Mouse (Mus musculus) E14TG2a.4 (cell line): ENCODE measurements around the gene Clstn1.

Experiments
- H3K27me3 ChIP-seq: 2 replicates; pipeline ENCODE4 v1.6.1; 2014; ENCODE audit warnings: low read length, control low read depth; ENCODE audit not compliant: insufficient read depth
- H3K36me3 ChIP-seq: 2 replicates; pipeline ENCODE4 v1.6.1; 2014; ENCODE audit warnings: low read length, control low read depth; ENCODE audit not compliant: insufficient read depth
- H3K4me1 ChIP-seq: replicated peaks from 2 replicates; pipeline ENCODE4 v1.6.1; 2014; ENCODE audit warnings: low read depth, low read length, control low read depth
- H3K4me3 ChIP-seq: replicated peaks from 2 replicates; pipeline ENCODE4 v1.5.1; 2014; ENCODE audit warnings: mild to moderate bottlenecking, low read length
- H3K9me3 ChIP-seq: 2 replicates; pipeline ENCODE4 v1.6.1; 2014; ENCODE audit warnings: low read length, control low read depth
- CTCF ChIP-seq: conservative IDR thresholded peaks from 2 replicates; pipeline ENCODE4 v1.5.1; 2014; ENCODE audit warnings: low read length
- NANOG ChIP-seq: IDR thresholded peaks from 2 replicates; pipeline ENCODE4 v1.6.1; 2014; ENCODE audit warnings: borderline replicate concordance, low read length, mixed read lengths
- POU5F1 ChIP-seq: IDR thresholded peaks from 2 replicates; pipeline ENCODE4 v1.6.1; 2014; ENCODE audit warnings: low read length, borderline replicate concordance

Clstn1 gene

DNA sequence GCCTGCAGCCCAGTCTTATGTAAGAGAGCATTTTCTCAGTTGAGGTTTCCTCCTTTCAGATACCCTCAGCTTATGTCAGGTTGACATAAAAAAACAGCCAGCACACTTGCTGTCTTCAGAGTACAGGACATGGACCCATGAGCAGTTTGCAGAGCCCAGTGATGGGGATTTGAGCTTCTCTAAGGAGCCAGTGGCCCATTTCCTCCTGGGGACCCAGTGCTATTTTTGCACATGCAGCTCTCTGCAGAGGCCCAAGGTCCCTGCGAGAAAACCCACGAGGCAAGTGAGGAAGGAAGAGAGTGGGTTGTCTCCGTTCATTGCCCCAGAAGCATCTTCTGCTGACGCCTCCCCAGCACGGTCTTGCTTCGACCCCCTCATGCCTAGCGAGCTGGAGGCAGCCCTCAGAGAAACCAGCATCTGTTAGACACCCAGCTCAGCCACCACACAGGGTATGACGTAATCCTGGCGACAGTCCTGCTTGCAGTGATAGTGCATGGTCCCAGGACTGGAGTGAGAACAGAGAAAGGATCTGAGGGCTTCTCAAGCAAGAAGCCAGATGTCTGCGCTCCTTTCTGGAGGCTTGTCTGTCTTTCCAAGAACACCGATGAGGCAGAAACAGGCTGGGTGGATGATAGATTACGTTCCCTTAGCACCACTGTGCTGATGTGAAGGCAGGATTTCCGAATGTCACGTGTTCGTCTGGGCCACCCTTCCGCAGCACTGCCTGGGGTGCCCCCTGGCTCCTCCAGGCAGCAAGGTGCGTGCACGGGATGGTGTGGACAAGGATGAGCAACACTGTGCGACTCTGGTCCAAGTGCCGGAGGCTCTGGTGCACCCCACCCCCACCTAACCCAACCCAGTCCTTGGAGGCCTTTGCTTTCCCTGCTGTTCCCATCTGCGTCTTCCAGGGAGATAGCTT lies 24.0 kb upstream of the Clstn1 start:
- Histone ChIP-seq H3K36me3 (peaks cover 5% of the 10 kb centered on the region; the same call in 1 of the 2 replicates), H3K4me3 (peak overlapping the region; percentile 54), H3K27me3 (no peaks in the 10 kb centered on the region), H3K9me3 (peaks cover 3% of the 10 kb centered on the region; the same call in 1 of the 2 replicates), H3K4me1 (peaks cover 55% of the 10 kb centered on the region)
- TF ChIP-seq NANOG, result no peak
- no peak for TF ChIP-seq POU5F1
- TF ChIP-seq CTCF, result no peak

DNA sequence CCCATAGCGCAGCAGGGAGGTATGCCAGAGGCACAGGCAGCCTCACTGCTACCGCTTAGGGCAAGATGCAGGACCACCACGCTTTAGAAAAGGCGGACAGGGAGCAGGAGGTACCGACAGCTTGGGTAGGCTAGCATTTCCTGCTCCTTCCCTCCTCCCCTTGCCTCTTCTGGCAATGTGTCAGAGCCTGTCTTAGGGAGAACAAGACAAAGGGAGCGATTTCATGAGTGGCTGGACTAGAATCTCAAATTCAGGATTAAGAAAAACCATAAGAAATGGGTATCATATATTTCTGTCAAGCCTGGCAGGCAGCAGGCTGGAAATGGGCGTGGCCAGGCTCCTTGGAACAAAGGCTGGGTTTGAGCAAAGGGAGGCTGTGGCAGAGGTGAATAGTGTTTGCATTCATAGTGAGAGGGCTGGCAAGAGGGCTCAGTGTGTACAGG lies 23.3 kb upstream of the Clstn1 start:
- Histone ChIP-seq H3K27me3 (no peaks in the 10 kb centered on the region), H3K4me3 (peak overlapping the region; percentile 54), H3K4me1 (peaks cover 62% of the 10 kb centered on the region), H3K9me3 (peaks cover 3% of the 10 kb centered on the region; the same call in 1 of the 2 replicates), H3K36me3 (peaks cover 5% of the 10 kb centered on the region; the same call in 1 of the 2 replicates)
- TF ChIP-seq CTCF (no peak), POU5F1 (no peak), NANOG (no peak)

DNA sequence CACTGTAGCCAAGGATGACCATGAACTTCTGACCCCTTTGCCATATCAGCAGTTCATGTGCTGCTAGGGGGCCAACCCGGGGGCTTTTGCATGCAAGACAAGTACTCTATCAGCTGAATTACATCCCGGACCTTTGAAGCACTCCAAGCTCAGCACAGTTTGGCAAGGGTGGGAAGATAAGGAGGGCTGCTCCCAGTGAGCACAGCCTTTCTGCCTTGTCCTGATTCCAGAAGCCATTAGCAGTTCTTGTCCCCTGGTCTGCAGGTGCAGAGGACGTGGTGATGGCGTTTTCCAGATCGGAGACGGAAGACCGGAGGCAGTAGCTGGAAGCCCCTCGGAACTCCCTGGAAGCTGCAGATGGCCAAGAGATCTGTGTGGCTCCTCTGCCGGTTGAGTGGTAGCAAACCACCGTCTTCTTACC lies 22.3 kb upstream of the Clstn1 start:
- Histone ChIP-seq H3K27me3 (no peaks in the 10 kb centered on the region), H3K4me1 (peaks cover 72% of the 10 kb centered on the region), H3K9me3 (peaks cover 3% of the 10 kb centered on the region; the same call in 1 of the 2 replicates), H3K4me3 (no peak overlapping the region), H3K36me3 (peaks cover 5% of the 10 kb centered on the region; the same call in 1 of the 2 replicates)
- TF ChIP-seq NANOG (no peak), POU5F1 (no peak), CTCF (no peak)

GRCm38 (mm10) chr4:149564452-149565407 lies 21.5 kb upstream of the Clstn1 start:
- H3K4me3 ChIP-seq, result 0 out of 2 replicates have a peak overlapping the region, but pooled peaks have one; percentile 17
- H3K36me3 ChIP-seq, result peaks cover 5% of the 10 kb centered on the region; the same call in 1 of the 2 replicates
- 0 out of 2 replicates have a peak, but pooled peaks cover under 1% of the 10 kb centered on the region for H3K27me3 ChIP-seq
- peaks cover 3% of the 10 kb centered on the region; the same call in 1 of the 2 replicates for H3K9me3 ChIP-seq
- TF ChIP-seq CTCF, result peak; percentile 16; the same call in 1 of the 2 replicates
- no peak for TF ChIP-seq POU5F1
- TF ChIP-seq NANOG, result no peak
- peaks cover 72% of the 10 kb centered on the region for H3K4me1 ChIP-seq

GRCm38 (mm10) chr4:149567432-149568026 lies 18.7 kb upstream of the Clstn1 start:
- Histone ChIP-seq H3K36me3 (peaks cover 5% of the 10 kb centered on the region; the same call in 1 of the 2 replicates), H3K9me3 (no peaks in the 10 kb centered on the region), H3K4me1 (peaks cover 67% of the 10 kb centered on the region), H3K27me3 (peaks cover 23% of the 10 kb centered on the region), H3K4me3 (peak overlapping the region; percentile 32; the same call in 1 of the 2 replicates)
- TF ChIP-seq CTCF (no peak), NANOG (no peak), POU5F1 (no peak)

DNA sequence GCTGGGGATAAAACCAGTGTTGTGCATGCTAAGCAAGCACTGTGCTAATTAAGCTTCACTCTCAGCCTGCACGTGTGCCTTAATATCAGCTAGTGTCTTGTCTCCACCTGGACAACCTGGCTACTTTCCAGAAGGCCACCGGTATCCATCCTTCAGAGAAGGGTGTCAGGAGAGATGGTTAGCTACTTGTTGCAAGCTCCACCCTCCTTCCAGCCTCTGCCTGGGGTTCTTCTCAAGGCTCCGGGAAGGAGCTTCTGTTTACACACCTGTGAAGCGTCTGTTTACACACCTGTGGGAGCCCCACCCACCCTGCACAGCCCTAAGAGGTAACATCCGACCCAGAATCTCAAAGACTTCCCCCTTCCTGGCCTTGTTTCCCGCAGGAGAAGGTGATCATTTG lies 17.6 kb upstream of the Clstn1 start:
- Histone ChIP-seq H3K4me1 (peaks cover 63% of the 10 kb centered on the region), H3K36me3 (peaks cover 5% of the 10 kb centered on the region; the same call in 1 of the 2 replicates), H3K9me3 (no peaks in the 10 kb centered on the region), H3K27me3 (peaks cover 33% of the 10 kb centered on the region), H3K4me3 (no peak overlapping the region)
- TF ChIP-seq NANOG, result no peak
- no peak for TF ChIP-seq POU5F1
- no peak for TF ChIP-seq CTCF

- H3K9me3 ChIP-seq, result no peaks in the 10 kb centered on the region
- no peak overlapping the region for H3K4me3 ChIP-seq
- TF ChIP-seq POU5F1 (no peak), CTCF (no peak), NANOG (no peak)
- peaks cover 60% of the 10 kb centered on the region for H3K4me1 ChIP-seq
- H3K27me3 ChIP-seq, result peaks cover 39% of the 10 kb centered on the region
- H3K36me3 ChIP-seq, result peaks cover 5% of the 10 kb centered on the region; the same call in 1 of the 2 replicates
These were observed 16.3 kb upstream of the Clstn1 start for GRCm38 (mm10) chr4:149569781-149570497.
